Mouse (Mus musculus): ENCODE data around the gene Tbc1d1. TPM values are rescaled to one million over a fixed set of nuclear protein-coding genes. Genes with fewer than 3 reads are reported as not detected.

Tbc1d1 gene
- polyA plus RNA-seq, 1 experiment = 17.0 TPM

DNA sequence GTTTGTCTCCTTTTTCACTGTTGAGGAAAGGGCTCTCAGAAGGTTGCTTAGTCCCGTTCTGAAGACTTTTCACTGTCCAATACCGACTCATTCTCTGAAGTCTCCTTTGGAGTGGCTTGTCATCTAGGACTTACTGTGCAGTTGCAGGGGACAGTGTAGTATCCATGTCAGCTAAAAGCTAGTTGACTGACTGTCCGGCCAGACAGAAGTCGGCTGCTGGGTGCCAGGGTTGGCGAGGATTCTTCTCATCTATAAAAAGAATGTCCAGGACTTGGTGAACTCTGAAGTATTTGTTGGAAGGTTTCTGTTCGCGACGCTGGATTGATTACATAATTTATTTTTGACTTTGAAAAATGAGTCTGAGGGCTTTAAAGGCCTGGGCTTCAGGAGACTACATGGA lies 24.4 kb downstream of the Tbc1d1 start:
- 96% methylated on average over 8 of the region's 8 CpGs for WGBS
- H3K27me3 ChIP-seq (ENCODE audit: control insufficient read depth, insufficient read depth, low read length) = no peaks in the 10 kb centered on the region

DNA sequence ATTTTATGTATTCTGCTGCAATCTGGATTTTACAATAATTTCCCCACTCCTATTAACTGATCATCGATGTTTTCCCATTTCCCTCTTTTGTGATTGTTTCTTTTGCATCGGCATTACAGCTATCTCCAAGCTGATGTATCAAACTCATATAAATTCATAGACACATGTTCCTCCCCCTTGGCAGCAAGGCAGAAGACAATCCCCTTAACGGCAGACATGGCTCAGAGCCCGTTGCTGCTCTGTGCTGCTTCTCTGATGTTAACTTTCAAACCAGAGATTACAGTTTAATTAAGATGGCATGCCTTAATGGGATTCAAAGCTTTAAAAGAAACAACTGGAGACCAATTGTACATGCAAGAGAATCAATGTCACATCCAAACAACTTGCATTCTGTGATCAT lies 27.6 kb downstream of the Tbc1d1 start:
- WGBS = 95% methylated on average over 4 of the region's 4 CpGs
- Histone ChIP-seq H3K27ac (ENCODE audit: control insufficient read depth, insufficient read depth, low read length) (no peak overlapping the region), H3K27me3 (ENCODE audit: control insufficient read depth, insufficient read depth, low read length) (no peaks in the 10 kb centered on the region), H3K4me3 (ENCODE audit: control insufficient read depth, insufficient read depth, low read length) (no peak overlapping the region), H3K4me1 (replicated peaks; ENCODE audit: control insufficient read depth, insufficient read depth, low read length) (no peaks in the 10 kb centered on the region), H3K36me3 (ENCODE audit: control insufficient read depth, insufficient read depth, low read length) (no peaks in the 10 kb centered on the region)
- DNase-seq = no peak
- TF ChIP-seq POLR2A (IDR thresholded peaks at IDR 0.05; ENCODE audit: control insufficient read depth, extremely low read depth, insufficient read depth, low read length, poor library complexity) (no peak), CTCF (IDR thresholded peaks at IDR 0.05; ENCODE audit: borderline replicate concordance, control insufficient read depth, extremely low read depth, insufficient read depth, low read length, poor library complexity) (no peak)

More for the DNA sequence above, 24.4 kb downstream of the Tbc1d1 start:
- Histone ChIP-seq H3K4me3 (ENCODE audit: control insufficient read depth, insufficient read depth, low read length) (no peak overlapping the region), H3K4me1 (replicated peaks; ENCODE audit: control insufficient read depth, insufficient read depth, low read length) (no peaks in the 10 kb centered on the region), H3K36me3 (ENCODE audit: control insufficient read depth, insufficient read depth, low read length) (no peaks in the 10 kb centered on the region), H3K27ac (ENCODE audit: control insufficient read depth, insufficient read depth, low read length) (no peak overlapping the region)
- TF ChIP-seq POLR2A (IDR thresholded peaks at IDR 0.05; ENCODE audit: control insufficient read depth, extremely low read depth, insufficient read depth, low read length, poor library complexity) (no peak), CTCF (IDR thresholded peaks at IDR 0.05; ENCODE audit: borderline replicate concordance, control insufficient read depth, extremely low read depth, insufficient read depth, low read length, poor library complexity) (no peak)
- no peak for DNase-seq

DNA sequence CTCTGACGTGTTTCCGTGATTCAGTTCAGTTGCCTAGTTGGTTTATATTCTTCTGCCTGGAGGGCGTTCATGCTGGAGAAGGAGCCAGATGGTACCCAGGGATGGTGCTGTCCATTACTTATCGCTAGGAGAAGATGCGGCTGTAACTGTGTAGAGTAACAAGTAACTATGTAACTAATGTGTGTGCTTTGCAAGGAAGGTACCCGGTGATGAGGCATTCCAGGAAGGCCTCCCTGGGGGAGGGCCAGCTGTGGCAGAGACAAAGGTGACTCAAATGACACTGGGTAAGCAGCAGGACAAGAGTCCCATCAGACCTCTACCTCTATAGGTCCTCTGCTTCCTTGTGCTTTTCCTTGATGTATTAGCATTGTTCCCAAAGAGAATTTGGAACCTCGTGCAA lies 29.2 kb downstream of the Tbc1d1 start:
- no peak for DNase-seq
- Histone ChIP-seq H3K27ac (ENCODE audit: control insufficient read depth, insufficient read depth, low read length) (no peak overlapping the region), H3K36me3 (ENCODE audit: control insufficient read depth, insufficient read depth, low read length) (no peaks in the 10 kb centered on the region), H3K27me3 (ENCODE audit: control insufficient read depth, insufficient read depth, low read length) (no peaks in the 10 kb centered on the region), H3K4me3 (ENCODE audit: control insufficient read depth, insufficient read depth, low read length) (no peak overlapping the region), H3K4me1 (replicated peaks; ENCODE audit: control insufficient read depth, insufficient read depth, low read length) (no peaks in the 10 kb centered on the region)
- 93% methylated on average over 7 of the region's 7 CpGs for WGBS
- no peak for TF ChIP-seq CTCF (IDR thresholded peaks at IDR 0.05; ENCODE audit: borderline replicate concordance, control insufficient read depth, extremely low read depth, insufficient read depth, low read length, poor library complexity)
- TF ChIP-seq POLR2A (IDR thresholded peaks at IDR 0.05; ENCODE audit: control insufficient read depth, extremely low read depth, insufficient read depth, low read length, poor library complexity) = no peak

DNA sequence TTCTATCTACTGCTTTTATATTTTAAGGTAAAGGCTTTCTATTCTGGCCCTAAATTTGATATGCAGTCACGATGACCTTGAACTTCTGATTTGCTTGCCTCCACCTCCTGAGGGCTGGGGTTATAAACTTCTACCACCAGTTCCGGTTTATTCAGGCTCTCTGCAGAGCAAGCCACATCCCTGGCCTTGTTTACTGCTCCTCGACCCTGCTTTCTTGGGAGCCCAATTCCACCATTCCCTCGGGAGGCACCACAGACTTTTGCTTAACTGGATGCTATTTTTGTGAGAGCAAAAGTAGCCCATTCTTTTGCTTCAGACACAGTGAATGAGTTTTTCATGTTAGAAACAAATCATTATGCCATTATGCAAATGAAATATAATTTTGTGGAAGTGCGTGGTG lies 30.5 kb downstream of the Tbc1d1 start:
- Histone ChIP-seq H3K4me1 (replicated peaks; ENCODE audit: control insufficient read depth, insufficient read depth, low read length) (no peaks in the 10 kb centered on the region), H3K36me3 (ENCODE audit: control insufficient read depth, insufficient read depth, low read length) (no peaks in the 10 kb centered on the region), H3K27ac (ENCODE audit: control insufficient read depth, insufficient read depth, low read length) (no peak overlapping the region), H3K27me3 (ENCODE audit: control insufficient read depth, insufficient read depth, low read length) (no peaks in the 10 kb centered on the region), H3K4me3 (ENCODE audit: control insufficient read depth, insufficient read depth, low read length) (no peak overlapping the region)
- TF ChIP-seq CTCF (IDR thresholded peaks at IDR 0.05; ENCODE audit: borderline replicate concordance, control insufficient read depth, extremely low read depth, insufficient read depth, low read length, poor library complexity) (no peak), POLR2A (IDR thresholded peaks at IDR 0.05; ENCODE audit: control insufficient read depth, extremely low read depth, insufficient read depth, low read length, poor library complexity) (no peak)
- WGBS = 89% methylated on average over 5 of the region's 5 CpGs
- DNase-seq = no peak

DNA sequence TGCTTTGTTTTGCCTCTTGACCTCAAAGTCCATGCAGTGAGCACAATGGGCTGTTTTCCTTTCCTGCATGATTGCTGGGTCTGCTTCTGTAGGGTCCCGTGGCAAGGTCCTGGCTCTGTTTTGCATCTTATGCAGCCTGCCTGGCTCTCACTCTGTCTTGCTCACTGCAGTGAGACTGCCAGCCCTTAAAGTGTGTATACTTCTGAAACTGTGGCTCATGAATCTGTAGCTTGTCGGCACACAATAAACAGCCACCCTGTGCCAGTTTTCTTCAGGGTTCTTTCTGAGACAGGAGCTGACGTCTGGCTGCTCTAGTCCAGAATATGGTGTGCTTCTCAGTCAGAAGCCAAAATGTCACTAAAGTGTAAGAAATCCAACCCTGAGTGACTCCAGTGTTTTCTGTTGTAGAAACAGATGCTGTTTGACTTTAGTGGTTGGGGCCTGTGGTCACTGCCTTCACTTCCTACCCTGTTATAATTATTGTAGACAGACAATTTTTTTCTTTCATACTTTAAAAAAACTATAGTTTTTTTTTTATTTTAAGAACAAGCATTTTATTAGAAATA lies 32.1 kb downstream of the Tbc1d1 start:
- Histone ChIP-seq H3K4me3 (ENCODE audit: control insufficient read depth, insufficient read depth, low read length) (no peak overlapping the region), H3K4me1 (replicated peaks; ENCODE audit: control insufficient read depth, insufficient read depth, low read length) (no peaks in the 10 kb centered on the region), H3K36me3 (ENCODE audit: control insufficient read depth, insufficient read depth, low read length) (no peaks in the 10 kb centered on the region), H3K27me3 (ENCODE audit: control insufficient read depth, insufficient read depth, low read length) (no peaks in the 10 kb centered on the region), H3K27ac (ENCODE audit: control insufficient read depth, insufficient read depth, low read length) (no peak overlapping the region)
- no peak for DNase-seq
- TF ChIP-seq CTCF (IDR thresholded peaks at IDR 0.05; ENCODE audit: borderline replicate concordance, control insufficient read depth, extremely low read depth, insufficient read depth, low read length, poor library complexity) (no peak), POLR2A (IDR thresholded peaks at IDR 0.05; ENCODE audit: control insufficient read depth, extremely low read depth, insufficient read depth, low read length, poor library complexity) (no peak)
- WGBS = 62% methylated on average over 3 of the region's 3 CpGs

DNA sequence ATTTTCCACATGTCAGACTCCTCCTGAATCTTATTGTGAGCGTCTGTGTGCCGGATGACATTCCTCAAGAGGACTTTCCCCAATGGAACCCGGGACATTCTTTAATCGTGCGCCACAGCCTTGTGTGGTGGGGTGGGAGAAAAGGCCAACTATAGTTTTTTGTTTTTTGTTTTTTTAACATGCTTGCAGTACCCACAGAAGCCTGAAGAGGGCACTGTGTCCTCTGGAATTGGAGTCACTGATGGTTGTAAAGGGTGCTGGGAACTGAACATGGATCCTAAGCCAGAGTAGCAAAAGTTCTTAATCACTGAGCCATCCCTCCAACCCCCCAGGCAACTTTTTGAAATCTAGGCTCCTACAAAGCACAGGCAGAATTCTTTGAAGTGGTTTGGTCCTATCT lies 34.8 kb downstream of the Tbc1d1 start:
- no peak for DNase-seq
- H3K27me3 ChIP-seq (ENCODE audit: control insufficient read depth, insufficient read depth, low read length) = no peaks in the 10 kb centered on the region
- WGBS = 95% methylated on average over 5 of the region's 5 CpGs
- H3K4me1 ChIP-seq (replicated peaks; ENCODE audit: control insufficient read depth, insufficient read depth, low read length) = no peaks in the 10 kb centered on the region
- no peak for TF ChIP-seq POLR2A (IDR thresholded peaks at IDR 0.05; ENCODE audit: control insufficient read depth, extremely low read depth, insufficient read depth, low read length, poor library complexity)
- no peak overlapping the region for H3K27ac ChIP-seq (ENCODE audit: control insufficient read depth, insufficient read depth, low read length)
- H3K4me3 ChIP-seq (ENCODE audit: control insufficient read depth, insufficient read depth, low read length) = no peak overlapping the region
- no peaks in the 10 kb centered on the region for H3K36me3 ChIP-seq (ENCODE audit: control insufficient read depth, insufficient read depth, low read length)

DNA sequence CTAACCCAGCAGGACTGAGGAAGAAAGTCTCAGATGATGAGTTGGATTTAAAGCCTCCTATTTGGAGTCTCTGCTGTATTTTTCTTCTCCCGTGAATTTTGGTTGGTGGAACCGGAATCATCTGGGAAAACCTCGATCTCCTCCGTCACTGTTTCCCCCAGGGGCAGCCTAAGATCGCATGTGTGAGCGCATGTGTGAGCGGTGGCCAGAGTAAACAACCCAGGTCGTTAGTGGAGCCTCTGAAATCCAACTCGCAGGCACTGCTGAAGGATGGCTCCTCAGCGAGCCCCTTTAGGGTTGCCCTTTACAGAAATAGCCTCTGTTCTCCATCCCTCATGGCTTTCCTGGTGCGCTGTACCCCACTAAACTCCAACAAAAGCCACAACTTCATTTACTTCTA lies 37.2 kb downstream of the Tbc1d1 start:
- H3K27me3 ChIP-seq (ENCODE audit: control insufficient read depth, insufficient read depth, low read length) = no peaks in the 10 kb centered on the region
- no peak overlapping the region for H3K27ac ChIP-seq (ENCODE audit: control insufficient read depth, insufficient read depth, low read length)
- WGBS = 93% methylated on average over 11 of the region's 11 CpGs
- TF ChIP-seq CTCF (IDR thresholded peaks at IDR 0.05; ENCODE audit: borderline replicate concordance, control insufficient read depth, extremely low read depth, insufficient read depth, low read length, poor library complexity) (no peak), POLR2A (IDR thresholded peaks at IDR 0.05; ENCODE audit: control insufficient read depth, extremely low read depth, insufficient read depth, low read length, poor library complexity) (no peak)
- DNase-seq = no peak
- no peak overlapping the region for H3K4me3 ChIP-seq (ENCODE audit: control insufficient read depth, insufficient read depth, low read length)
- no peaks in the 10 kb centered on the region for H3K36me3 ChIP-seq (ENCODE audit: control insufficient read depth, insufficient read depth, low read length)
- H3K4me1 ChIP-seq (replicated peaks; ENCODE audit: control insufficient read depth, insufficient read depth, low read length) = no peaks in the 10 kb centered on the region
